Mouse (Mus musculus) kidney, postnatal 25 days (tissue): ENCODE measurements at regions not wholly inside any gene's neighbourhood (a gene's known extent, or its start where the extent isn't known, plus 50 kb on each side); places are given as distances from the start of the nearest gene placed in this dataset.
A peak's percentile ranks its signal among the peaks of the same experiment; 100 is the strongest.

ENCODE experiments used
- DNase-seq, 2 experiments: peaks; one replicate each; pipeline ENCODE4 v3.0.0; 2021; ENCODE audit warnings: mixed read lengths in 2 of 2

- DNase-seq, result no peak
Measured at GRCm38 (mm10) chr6:117012621-117013020, 155.7 kb upstream of the Cxcl12 start.

GRCm38 (mm10) chr6:117015461-117015860, 152.9 kb upstream of the Cxcl12 start:
- no peak for DNase-seq

- peak; percentile 37 to 57 for DNase-seq
Measured at GRCm38 (mm10) chr6:117021851-117022250, 146.5 kb upstream of the Cxcl12 start.

GRCm38 (mm10) chr6:117032042-117032746, 136.1 kb upstream of the Cxcl12 start:
- DNase-seq, result no peak

DNA sequence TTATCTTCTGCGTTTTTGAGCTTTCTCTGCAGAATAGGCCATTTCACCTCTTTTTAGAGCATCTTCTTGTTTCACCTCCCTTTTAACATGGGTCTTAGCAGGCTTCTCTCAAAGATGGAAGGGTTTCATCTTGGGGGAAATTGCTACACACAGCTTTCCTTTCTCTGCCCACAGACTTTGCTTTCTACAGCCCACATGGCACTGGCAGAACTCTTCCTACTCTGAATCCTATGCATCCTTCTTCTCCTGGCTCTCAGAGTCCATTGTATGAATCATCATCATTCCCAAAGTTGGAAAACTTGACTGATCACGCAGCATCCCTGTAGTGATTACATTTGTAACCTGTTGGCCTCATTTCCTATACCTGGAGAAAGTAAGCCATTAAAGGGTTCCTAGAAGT, 124.6 kb upstream of the Cxcl12 start:
- no peak for DNase-seq

GRCm38 (mm10) chr6:117049459-117050010, 118.8 kb upstream of the Cxcl12 start:
- no peak for DNase-seq

DNA sequence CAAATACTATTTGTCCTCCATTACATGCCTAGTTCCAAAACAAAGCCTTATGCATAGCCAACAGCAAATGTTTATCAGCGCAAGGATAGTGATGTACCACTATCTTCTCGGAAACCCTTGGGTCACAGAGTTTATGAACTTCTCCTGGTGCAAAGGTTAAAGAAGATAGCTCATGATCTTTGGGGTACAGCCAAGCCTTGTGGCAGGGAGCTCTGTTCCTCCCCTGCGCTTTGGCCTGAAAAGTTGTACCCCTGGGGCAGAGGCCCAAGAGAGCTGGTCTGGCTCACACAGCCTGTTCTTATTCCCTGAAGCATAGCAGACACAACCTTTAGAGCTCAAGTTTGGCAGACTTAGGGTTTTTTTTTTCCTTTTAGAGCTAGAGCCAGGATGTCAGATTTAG, 107.6 kb upstream of the Cxcl12 start:
- DNase-seq, result peak; percentile 43 to 72

DNA sequence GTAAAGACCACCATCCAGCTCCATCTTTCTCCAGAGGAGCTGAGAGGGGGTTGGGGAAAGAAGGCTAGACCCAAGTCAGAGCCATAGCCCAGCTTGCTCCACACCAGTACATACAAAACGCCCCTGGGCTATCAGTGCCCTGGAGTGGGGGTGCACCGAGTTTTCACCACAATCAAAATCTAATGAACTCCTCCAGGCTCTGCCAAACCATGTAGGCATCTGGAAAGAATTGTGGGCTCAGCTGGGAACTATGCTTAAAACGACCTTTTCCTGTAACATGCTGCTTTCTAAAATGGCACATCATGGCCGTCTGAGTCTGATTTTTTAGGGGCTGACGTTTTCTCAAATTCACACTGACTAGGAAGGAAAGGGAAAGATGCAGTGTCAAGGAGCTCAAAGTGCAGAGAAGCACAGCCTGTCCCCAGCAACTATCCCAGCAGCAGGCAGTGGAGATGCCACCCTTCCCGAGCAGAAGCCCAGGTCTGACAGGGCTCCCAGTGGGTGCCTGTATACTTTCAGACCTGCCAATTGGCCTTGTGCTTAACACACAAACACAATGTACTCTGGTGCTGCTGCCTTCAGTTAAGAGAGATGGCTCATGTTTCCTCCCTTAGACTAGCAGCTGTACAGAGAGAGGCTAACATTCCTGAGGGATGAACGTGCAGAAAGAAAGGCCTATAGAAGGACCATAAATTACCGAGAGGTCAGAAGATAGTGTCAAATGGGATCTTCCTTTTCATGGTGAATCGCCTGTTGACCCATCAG, 100.6 kb upstream of the Cxcl12 start:
- no peak for DNase-seq

- DNase-seq, result peak in 1 of 2 experiments; percentile 14
Measured at GRCm38 (mm10) chr6:117071311-117071710, 97.0 kb upstream of the Cxcl12 start.

GRCm38 (mm10) chr6:117071857-117072256, 96.5 kb upstream of the Cxcl12 start:
- no peak for DNase-seq

GRCm38 (mm10) chr6:117079500-117079899, 88.8 kb upstream of the Cxcl12 start:
- no peak for DNase-seq

- DNase-seq, result peak; percentile 49 to 54
Measured at GRCm38 (mm10) chr6:117080973-117081372, 87.4 kb upstream of the Cxcl12 start.

DNA sequence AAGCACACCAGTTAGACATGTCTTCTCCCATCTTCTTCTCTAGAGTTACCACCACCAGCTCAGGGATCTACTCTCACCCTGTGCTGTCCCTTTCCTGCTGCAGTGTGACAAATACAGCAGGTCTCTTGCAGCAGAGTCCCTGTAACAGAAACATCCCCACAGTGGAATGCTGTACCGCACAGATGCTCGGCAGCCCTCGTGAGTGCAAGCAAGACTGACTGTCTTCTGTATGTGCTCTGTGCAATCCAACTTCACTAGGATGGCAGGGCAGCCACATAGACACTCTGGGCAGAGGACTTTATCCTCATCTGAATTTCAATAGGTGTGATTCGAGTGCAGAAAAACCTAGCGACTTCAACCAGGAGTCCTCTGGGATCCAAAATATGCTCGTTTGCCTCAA, 84.1 kb upstream of the Cxcl12 start:
- DNase-seq, result no peak

GRCm38 (mm10) chr6:117084833-117085500, 83.4 kb upstream of the Cxcl12 start:
- no peak for DNase-seq

DNA sequence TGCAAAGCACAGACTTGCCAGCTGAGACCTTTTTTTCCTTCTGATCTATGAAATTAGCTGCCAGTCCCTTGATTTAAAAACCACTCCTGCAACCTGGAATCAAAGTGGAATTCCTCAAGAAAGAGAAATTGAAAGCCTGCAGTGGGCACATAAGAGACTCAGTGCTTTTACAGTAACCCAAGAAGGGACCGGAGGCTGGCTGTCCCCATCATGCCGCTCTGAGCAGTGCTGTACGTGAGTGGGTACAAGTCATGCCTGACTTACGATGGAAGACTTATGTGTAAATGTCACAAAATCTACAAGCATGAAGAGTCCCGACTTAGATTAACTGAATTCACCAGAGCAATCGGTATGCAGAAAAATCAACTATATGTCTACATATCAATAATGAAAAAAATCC, 73.6 kb upstream of the Cxcl12 start:
- DNase-seq, result no peak

- peak in 1 of 2 experiments; percentile 24 for DNase-seq
Measured at GRCm38 (mm10) chr6:117099871-117100270, 68.5 kb upstream of the Cxcl12 start.

- DNase-seq, result no peak
Measured at GRCm38 (mm10) chr6:117102693-117103092, 65.6 kb upstream of the Cxcl12 start.

DNA sequence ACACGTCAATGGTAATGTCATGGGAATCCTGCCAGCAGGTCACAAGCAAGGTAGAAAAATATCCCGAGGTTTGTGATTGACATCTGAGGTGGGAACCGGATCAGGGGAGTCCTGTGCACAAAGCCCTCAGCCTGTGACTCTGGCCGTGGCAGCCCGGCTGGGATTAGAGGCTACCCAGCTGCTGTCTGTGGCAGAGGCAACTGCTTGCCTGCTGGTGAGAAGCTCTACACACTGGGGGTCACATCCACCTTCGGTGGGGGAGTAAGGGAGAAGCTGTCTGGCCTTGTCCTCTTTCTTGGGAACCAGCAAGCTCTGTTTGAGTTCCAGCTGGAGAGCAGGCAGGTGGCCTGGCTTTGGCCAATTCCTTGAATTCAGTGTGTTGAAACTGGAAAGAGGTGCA, 64.3 kb upstream of the Cxcl12 start:
- DNase-seq, result no peak

GRCm38 (mm10) chr6:117104463-117104862, 63.9 kb upstream of the Cxcl12 start:
- no peak for DNase-seq

DNA sequence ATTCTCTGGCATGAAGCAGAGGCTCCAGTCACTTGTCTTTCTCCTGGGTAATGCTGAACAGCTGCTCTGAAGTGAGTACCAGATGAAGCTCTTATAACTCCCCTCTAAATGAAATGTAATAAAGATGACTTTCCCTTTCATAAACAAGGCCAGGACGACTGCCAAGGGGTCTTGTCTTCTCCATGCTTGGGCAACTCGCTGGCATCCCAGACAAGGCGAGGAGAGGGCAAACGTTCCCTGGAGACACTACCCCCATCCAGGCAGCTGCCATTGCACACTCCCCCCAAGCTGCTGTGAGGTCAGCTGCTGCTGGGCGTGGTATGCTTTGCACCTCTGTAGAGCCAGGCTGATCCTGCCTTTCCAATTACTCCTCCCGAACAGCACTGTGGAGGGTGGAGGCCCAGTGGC, 63.1 kb upstream of the Cxcl12 start:
- peak in 1 of 2 experiments; percentile 4 for DNase-seq

DNA sequence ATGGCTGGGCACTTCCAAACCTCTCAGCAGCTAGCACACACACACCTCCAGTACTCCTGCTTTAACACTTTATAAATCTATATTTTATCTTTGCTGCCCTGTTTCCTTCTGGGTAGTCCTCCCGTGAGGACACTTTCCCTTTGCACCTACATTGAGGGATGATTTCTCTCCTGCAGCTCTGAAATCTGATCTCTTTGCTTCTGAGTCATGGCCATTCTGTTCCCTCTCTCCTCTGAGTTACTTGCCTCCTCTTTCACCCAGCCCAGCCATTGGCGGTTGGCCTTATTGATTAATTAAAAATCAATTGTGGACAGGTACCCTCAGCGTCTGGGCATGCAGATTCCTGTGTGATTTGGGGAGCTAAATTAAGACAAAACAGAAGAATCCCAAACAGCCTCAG, 58.0 kb upstream of the Cxcl12 start:
- DNase-seq, result no peak

DNA sequence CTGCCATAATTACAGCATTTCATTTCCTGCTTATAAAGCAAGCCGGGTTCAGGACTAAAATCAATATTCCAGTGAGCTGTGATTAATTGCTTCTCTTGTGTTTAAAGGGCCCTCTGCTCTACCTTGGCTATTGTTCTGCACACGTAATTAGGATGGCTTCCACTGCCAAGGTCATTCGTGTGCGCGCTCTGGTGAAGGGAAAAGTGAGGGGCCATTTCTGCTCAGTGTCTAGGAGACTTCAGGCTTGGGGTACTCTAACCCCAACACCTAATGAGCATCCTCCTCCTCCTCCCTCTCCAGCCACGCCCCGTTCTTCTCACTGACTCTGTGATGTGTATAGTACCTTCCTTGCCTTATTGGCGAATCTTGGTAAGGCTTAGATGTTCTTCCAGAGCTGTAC, 53.5 kb upstream of the Cxcl12 start:
- DNase-seq, result no peak

DNA sequence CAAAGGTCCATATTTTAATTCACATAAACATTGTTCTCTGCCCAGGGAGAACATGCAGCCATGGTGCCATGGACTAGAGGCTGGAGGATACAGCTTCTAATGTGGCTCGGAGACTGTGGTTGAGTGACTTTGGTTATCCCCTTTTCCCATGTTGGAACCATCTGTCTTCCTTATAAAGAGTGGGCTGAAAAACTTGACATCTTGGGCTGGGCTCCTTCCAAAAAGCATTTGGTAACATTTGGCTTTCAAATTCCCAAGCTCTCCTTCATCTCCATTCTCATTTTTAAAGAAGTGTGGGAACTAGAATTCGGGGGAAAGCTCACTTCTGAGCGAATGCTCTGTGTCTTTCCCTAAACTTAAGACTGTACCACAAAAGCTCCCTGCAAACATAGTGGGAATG, 50.3 kb upstream of the Cxcl12 start:
- no peak for DNase-seq
